Mouse (Mus musculus) cortical plate, adult 2 months (tissue): Measurements from ENCODE around the gene Prex1.

ENCODE experiments used
- CTCF ChIP-seq: fragments of 200-500 bp; IDR thresholded peaks from 2 replicates; pipeline ENCODE4 v1.5.1; 2011; ENCODE audit warnings: mild to moderate bottlenecking, control low read depth, low read length; ENCODE audit not compliant: insufficient read depth; ENCODE audit errors: extremely low read depth
- POLR2A ChIP-seq: fragments of 200-500 bp; IDR thresholded peaks from 2 replicates; pipeline ENCODE4 v1.6.1; 2011; ENCODE audit warnings: mild to moderate bottlenecking, low read length, control low read depth; ENCODE audit not compliant: insufficient read depth; ENCODE audit errors: extremely low read depth

DNA sequence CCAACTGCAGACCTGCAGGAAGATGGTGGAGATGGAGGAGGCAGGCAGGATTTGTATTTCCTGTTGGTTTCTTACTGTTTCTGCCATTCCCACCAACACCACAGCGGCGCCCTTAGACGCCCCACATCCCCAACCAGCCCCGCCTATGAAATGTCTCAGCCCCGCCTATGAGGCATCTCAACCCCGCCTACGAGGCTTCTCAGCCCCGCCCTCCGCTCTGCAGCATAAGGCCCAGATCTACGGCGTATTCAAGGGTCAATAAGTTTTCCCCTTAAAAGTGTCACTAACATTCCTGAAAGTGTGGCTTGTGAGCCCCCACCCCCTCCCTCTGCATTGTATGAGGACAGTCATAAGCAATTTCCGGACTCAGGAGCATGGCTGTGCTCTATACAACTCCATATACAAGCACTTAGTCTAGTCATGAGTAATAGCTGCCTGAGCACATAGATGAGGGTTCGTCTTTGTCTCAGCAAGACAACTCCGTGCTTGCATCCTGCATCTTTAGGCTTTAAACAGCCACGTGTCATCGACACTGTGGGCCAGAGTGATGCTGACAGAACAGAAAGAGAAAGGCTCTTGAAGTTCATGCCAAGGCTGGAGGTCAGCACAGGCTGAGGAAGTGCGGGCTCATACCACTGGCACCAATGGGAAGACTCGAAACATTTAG lies 160.0 kb downstream of the Prex1 start:
- no peak for TF ChIP-seq POLR2A
- no peak for TF ChIP-seq CTCF
